Mouse (Mus musculus) limb, embryonic 14.5 days (tissue): Measurements from ENCODE around the gene E130114P18Rik. TPM values are rescaled to one million over a fixed set of nuclear protein-coding genes. Genes with fewer than 3 reads are reported as not detected.
A peak's percentile ranks its signal among the peaks of the same experiment; 100 is the strongest.

Source experiments
- ATAC-seq: fragments of 200-750 bp; cut with Nextera tagmentation; 2 replicates; pipeline ENCODE4 v1.8.0; 2017; ENCODE audit warnings: low read depth, moderate number of reproducible peaks, moderate TSS enrichment; ENCODE audit not compliant: low FRiP score
- DNase-seq: peaks from one replicate; pipeline ENCODE4 v3.0.0-alpha.2; 2015; ENCODE audit warnings: low spot score
- H3K27ac ChIP-seq: fragments of 300-500 bp; sonication (generic); replicated peaks from 2 replicates; pipeline ENCODE4 v1.5.1; 2014; ENCODE audit warnings: low read depth, mild to moderate bottlenecking, low read length, moderate library complexity, mixed read lengths
- H3K27me3 ChIP-seq: fragments of 300-500 bp; sonication (generic); 2 replicates; pipeline ENCODE4 v1.6.1; 2014; ENCODE audit warnings: low read length, mixed read lengths; ENCODE audit not compliant: control insufficient read depth, insufficient read depth
- H3K36me3 ChIP-seq: fragments of 300-500 bp; sonication (generic); 2 replicates; pipeline ENCODE4 v1.6.1; 2014; ENCODE audit warnings: mild to moderate bottlenecking, low read length, moderate library complexity, mixed read lengths; ENCODE audit not compliant: control insufficient read depth, insufficient read depth
- H3K4me1 ChIP-seq: fragments of 300-500 bp; sonication (generic); 2 replicates; pipeline ENCODE4 v1.6.1; 2014; ENCODE audit warnings: antibody characterized with exemption, low read length, mixed read lengths; ENCODE audit not compliant: control insufficient read depth, insufficient read depth
- H3K4me2 ChIP-seq: fragments of 300-500 bp; sonication (generic); replicated peaks from 2 replicates; pipeline ENCODE4 v1.6.1; 2014; ENCODE audit warnings: low read depth, mild to moderate bottlenecking, low read length, moderate library complexity; ENCODE audit not compliant: severe bottlenecking
- H3K4me3 ChIP-seq: fragments of 300-500 bp; sonication (generic); replicated peaks from 2 replicates; pipeline ENCODE4 v1.5.1; 2014; ENCODE audit warnings: low read length
- H3K9ac ChIP-seq: fragments of 300-500 bp; sonication (generic); 2 replicates; pipeline ENCODE4 v1.6.1; 2014; ENCODE audit warnings: mild to moderate bottlenecking, low read depth, low read length, moderate library complexity; ENCODE audit not compliant: severe bottlenecking
- H3K9me3 ChIP-seq: fragments of 300-500 bp; sonication (generic); 2 replicates; pipeline ENCODE4 v1.6.1; 2016; ENCODE audit warnings: low read length; ENCODE audit not compliant: control insufficient read depth
- POLR2A ChIP-seq: fragments of 200-500 bp; IDR thresholded peaks from 2 replicates; pipeline ENCODE4 v1.8.0; 2012; ENCODE audit warnings: inconsistent platforms, mild to moderate bottlenecking, moderate library complexity, borderline replicate concordance; ENCODE audit not compliant: insufficient read depth, insufficient read length; ENCODE audit errors: extremely low read depth
- WGBS: fragments of 180-500 bp; shearing (Covaris S2); extraction: QIAGEN DNeasy Blood & Tissue Kit; methylation state at CpG from one replicate; pipeline ENCODE4 v1.1.7; 2014; 5-methylcytosine and 5-hydroxymethylcytosine counted together
- polyA plus RNA-seq, 2 experiments: library from polyadenylated mRNA; depleted of rRNA in 1 of 2; stranded (reverse) in 1 of 2; unstranded in 1 of 2; fragments of >200 nt; fragmentation: Nextera tagmentation in 1 of 2; extraction: Ambion mirVana in 1 of 2; gene quantifications; 2 replicates each; pipeline versions ENCODE4 v1.2.1 to v1.2.3; 2012 to 2014

E130114P18Rik gene
- polyA plus RNA-seq, 2 experiments = 2.2 to 4.9 TPM

- Histone ChIP-seq H3K27me3 (no peaks in the 10 kb centered on the region), H3K27ac (no peak overlapping the region), H3K9me3 (no peaks in the 10 kb centered on the region), H3K9ac (no peak overlapping the region), H3K4me1 (0 out of 2 replicates have a peak, but pooled peaks cover 4% of the 10 kb centered on the region), H3K4me2 (no peak overlapping the region), H3K4me3 (no peak overlapping the region), H3K36me3 (no peaks in the 10 kb centered on the region)
- no peak for DNase-seq
- 0 out of 2 replicates have a peak, but pooled peaks have one; percentile 37 for ATAC-seq
- 11% methylated on average over 8 of the region's 8 CpGs for WGBS
- no peak for TF ChIP-seq POLR2A
Measured at GRCm38 (mm10) chr4:97600875-97601835, 176.7 kb downstream of the E130114P18Rik start.

- H3K9me3 ChIP-seq = no peaks in the 10 kb centered on the region
- no peak overlapping the region for H3K4me3 ChIP-seq
- no peaks in the 10 kb centered on the region for H3K27me3 ChIP-seq
- no peak overlapping the region for H3K27ac ChIP-seq
- H3K9ac ChIP-seq = no peak overlapping the region
- TF ChIP-seq POLR2A = no peak
- no peaks in the 10 kb centered on the region for H3K36me3 ChIP-seq
- no peak overlapping the region for H3K4me2 ChIP-seq
- ATAC-seq = no peak
- DNase-seq = no peak
- 0 out of 2 replicates have a peak, but pooled peaks cover 4% of the 10 kb centered on the region for H3K4me1 ChIP-seq
- 92% methylated on average over 1 of the region's 1 CpGs for WGBS
Measured at GRCm38 (mm10) chr4:97597443-97597842, 180.4 kb downstream of the E130114P18Rik start.

GRCm38 (mm10) chr4:97596348-97596747 lies 181.5 kb downstream of the E130114P18Rik start:
- WGBS = 39% methylated on average over 9 of the region's 9 CpGs
- no peaks in the 10 kb centered on the region for H3K27me3 ChIP-seq
- H3K9me3 ChIP-seq = no peaks in the 10 kb centered on the region
- DNase-seq (no peak), ATAC-seq (no peak)
- no peak overlapping the region for H3K27ac ChIP-seq
- H3K4me2 ChIP-seq = no peak overlapping the region
- no peak overlapping the region for H3K4me3 ChIP-seq
- H3K4me1 ChIP-seq = no peaks in the 10 kb centered on the region
- H3K9ac ChIP-seq = no peak overlapping the region
- no peak for TF ChIP-seq POLR2A
- H3K36me3 ChIP-seq = no peaks in the 10 kb centered on the region

GRCm38 (mm10) chr4:97593869-97594268 lies 184.0 kb downstream of the E130114P18Rik start:
- 25% methylated on average over 5 of the region's 5 CpGs for WGBS
- Histone ChIP-seq H3K9ac (no peak overlapping the region), H3K27me3 (no peaks in the 10 kb centered on the region), H3K9me3 (no peaks in the 10 kb centered on the region), H3K4me3 (no peak overlapping the region), H3K27ac (no peak overlapping the region), H3K36me3 (no peaks in the 10 kb centered on the region), H3K4me2 (no peak overlapping the region), H3K4me1 (no peaks in the 10 kb centered on the region)
- ATAC-seq (no peak), DNase-seq (no peak)
- no peak for TF ChIP-seq POLR2A

- H3K27me3 ChIP-seq = peaks cover 7% of the 10 kb centered on the region; the same call in 1 of the 2 replicates
- no peaks in the 10 kb centered on the region for H3K9me3 ChIP-seq
- H3K4me3 ChIP-seq = no peak overlapping the region
- DNase-seq = no peak
- no peaks in the 10 kb centered on the region for H3K36me3 ChIP-seq
- ATAC-seq = no peak
- no peak for TF ChIP-seq POLR2A
- H3K27ac ChIP-seq = no peak overlapping the region
- 49% methylated on average over 1 of the region's 1 CpGs for WGBS
- no peak overlapping the region for H3K4me2 ChIP-seq
- no peak overlapping the region for H3K9ac ChIP-seq
- H3K4me1 ChIP-seq = peaks cover 4% of the 10 kb centered on the region; the same call in 1 of the 2 replicates
Measured at GRCm38 (mm10) chr4:97589790-97590189, 188.1 kb downstream of the E130114P18Rik start.
